Mouse (Mus musculus): ENCODE data around the gene Zfp512b. TPM values are rescaled to one million over a fixed set of nuclear protein-coding genes. Genes with fewer than 3 reads are reported as not detected.

The Zfp512b gene
- polyA plus RNA-seq, 1 experiment: 63.7 TPM

- no peak for DNase-seq (ENCODE audit: low read depth)
These were observed 19.4 kb downstream of the Zfp512b start for GRCm38 (mm10) chr2:181572921-181573920.

- no peak for DNase-seq (ENCODE audit: low read depth)
These were observed 20.5 kb downstream of the Zfp512b start for GRCm38 (mm10) chr2:181571941-181572670.

- DNase-seq (ENCODE audit: low read depth): no peak
These were observed 21.5 kb downstream of the Zfp512b start for GRCm38 (mm10) chr2:181570921-181571595.

GRCm38 (mm10) chr2:181570375-181570774 is 22.2 kb downstream of the Zfp512b start:
- no peak for DNase-seq (ENCODE audit: low read depth)

- DNase-seq (ENCODE audit: low read depth): no peak
These were observed 22.7 kb downstream of the Zfp512b start for GRCm38 (mm10) chr2:181569856-181570255.

- DNase-seq (ENCODE audit: low read depth): no peak
These were observed 24.2 kb downstream of the Zfp512b start for GRCm38 (mm10) chr2:181568272-181569008.

- DNase-seq (ENCODE audit: low read depth): no peak
These were observed 25.3 kb downstream of the Zfp512b start for GRCm38 (mm10) chr2:181567338-181567737.

- no peak for DNase-seq (ENCODE audit: low read depth)
These were observed 38.8 kb downstream of the Zfp512b start for GRCm38 (mm10) chr2:181553772-181554171.

- DNase-seq (ENCODE audit: low read depth): no peak
These were observed 42.4 kb downstream of the Zfp512b start for GRCm38 (mm10) chr2:181550233-181550632.

GRCm38 (mm10) chr2:181548682-181549081 is 43.9 kb downstream of the Zfp512b start:
- DNase-seq (ENCODE audit: low read depth): no peak

- DNase-seq (ENCODE audit: low read depth): no peak
These were observed 44.4 kb downstream of the Zfp512b start for GRCm38 (mm10) chr2:181548227-181548626.

- DNase-seq (ENCODE audit: low read depth): no peak
These were observed 46.5 kb downstream of the Zfp512b start for GRCm38 (mm10) chr2:181546142-181546541.

GRCm38 (mm10) chr2:181541761-181542380 is 50.7 kb downstream of the Zfp512b start:
- DNase-seq (ENCODE audit: low read depth): no peak

- DNase-seq (ENCODE audit: low read depth): no peak
These were observed 55.1 kb downstream of the Zfp512b start for GRCm38 (mm10) chr2:181537444-181538047.

- DNase-seq (ENCODE audit: low read depth): peak; percentile 45
These were observed 56.2 kb downstream of the Zfp512b start for GRCm38 (mm10) chr2:181536410-181536809.

GRCm38 (mm10) chr2:181532589-181532988 is 60.0 kb downstream of the Zfp512b start:
- no peak for DNase-seq (ENCODE audit: low read depth)

Data from gonadal fat pad, adult 2 months (tissue).